Mouse (Mus musculus) hematopoietic multipotent progenitor cell, adult 10-12 weeks (in vitro differentiated cells): ENCODE results near the gene Dgat2l6. TPM values are rescaled to one million over a fixed set of nuclear protein-coding genes. Genes with fewer than 3 reads are reported as not detected.

Source experiments
- polyA plus RNA-seq: library from polyadenylated mRNA; stranded (reverse); fragments of >175 nt; gene quantifications from 2 replicates; pipeline ENCODE4 v1.2.3, GENCODE M21; 2012; ENCODE audit warnings: low replicate concordance

Dgat2l6 gene
- polyA plus RNA-seq = not detected in 2 replicates

GRCm38 (mm10) chrX:100524471-100524870 is at the start of gene Dgat2l6:
Gene Dgat2l6 (plus strand): TSS chrX:100524838.

GRCm38 (mm10) chrX:100494068-100494978 is 30.3 kb upstream of the Dgat2l6 start, which contains the start of gene Igbp1:
Gene Igbp1 (plus strand): TSS chrX:100494291.

GRCm38 (mm10) chrX:100571951-100572350 is 47.3 kb downstream of the Dgat2l6 start, which contains the start of gene Awat1:
Gene Awat1 (plus strand): TSS chrX:100572251.

GRCm38 (mm10) chrX:100594791-100595190 is 70.2 kb downstream of the Dgat2l6 start, which contains the start of gene P2ry4:
Gene P2ry4 (minus strand): TSS chrX:100594869.

Other genes with a start within 250 kb of the Dgat2l6 start
- not detected in 2 replicates for gene Otud6a, start 95.8 kb upstream of the Dgat2l6 start, polyA plus RNA-seq
- gene Awat2, start 82.1 kb upstream of the Dgat2l6 start, polyA plus RNA-seq = 0.06 TPM in 1 of 2 replicates, not detected in the other
- 5.7 and 18.6 TPM in 2 replicates for gene Igbp1, start 30.5 kb upstream of the Dgat2l6 start, polyA plus RNA-seq
- gene Awat1, start 47.4 kb downstream of the Dgat2l6 start, polyA plus RNA-seq = not detected in 2 replicates
- not detected in 2 replicates for gene P2ry4, start 70.0 kb downstream of the Dgat2l6 start, polyA plus RNA-seq
- gene Arr3, start 80.7 kb downstream of the Dgat2l6 start, polyA plus RNA-seq = not detected in 2 replicates
- gene Kif4, start 100.9 kb downstream of the Dgat2l6 start, polyA plus RNA-seq = 0.55 and 1.2 TPM in 2 replicates
- gene Pdzd11, start 101.7 kb downstream of the Dgat2l6 start, polyA plus RNA-seq = 1.4 and 8.0 TPM in 2 replicates
- 0.05 and 1.00 TPM in 2 replicates for gene Gdpd2, start 205.0 kb downstream of the Dgat2l6 start, polyA plus RNA-seq
- gene Dlg3, start 242.9 kb downstream of the Dgat2l6 start, polyA plus RNA-seq = 1.4 and 2.1 TPM in 2 replicates